Mouse (Mus musculus) G1E (cell line): ENCODE measurements at regions not wholly inside any gene's neighbourhood (a gene's known extent, or its start where the extent isn't known, plus 50 kb on each side); places are given as distances from the start of the nearest gene placed in this dataset.

Experiments used
- CTCF ChIP-seq: IDR thresholded peaks from 2 replicates; pipeline ENCODE4 v1.5.1; 2012; ENCODE audit warnings: low read depth, low read length, inconsistent platforms, mixed read lengths
- POLR2AphosphoS5 ChIP-seq: IDR thresholded peaks from 2 replicates; pipeline ENCODE4 v1.6.1; 2012; ENCODE audit warnings: low read depth, low read length, inconsistent platforms; ENCODE audit not compliant: insufficient replicate concordance
- TAL1 ChIP-seq: conservative IDR thresholded peaks from 2 replicates; pipeline ENCODE4 v1.6.1; 2012; ENCODE audit warnings: low read depth, low read length, inconsistent platforms, mixed read lengths

DNA sequence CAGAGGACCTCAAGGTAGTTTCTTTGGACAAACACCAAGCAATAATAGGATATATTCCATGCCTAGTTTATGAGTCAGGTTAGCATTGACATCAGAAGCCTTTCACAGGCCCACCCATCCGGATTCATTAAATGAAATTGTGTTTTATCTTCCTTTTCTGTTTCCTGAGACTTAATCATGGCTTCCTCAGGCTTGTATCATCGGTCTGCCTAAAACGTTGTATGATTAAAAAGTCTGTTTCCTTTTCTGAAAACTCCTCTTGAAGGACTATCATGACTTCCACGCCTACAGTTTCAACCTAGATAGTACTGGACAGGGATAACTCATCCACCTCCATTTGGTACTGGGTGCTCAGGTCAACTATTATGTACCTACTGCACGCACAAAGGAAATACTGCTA is 62.6 kb downstream of the S1pr1 start:
- no peak for TF ChIP-seq TAL1
- no peak for TF ChIP-seq CTCF
- TF ChIP-seq POLR2AphosphoS5: no peak
